Mouse (Mus musculus) embryonic facial prominence, embryonic 15.5 days (tissue): ENCODE data around the gene Slc19a3. TPM values are rescaled to one million over a fixed set of nuclear protein-coding genes. Genes with fewer than 3 reads are reported as not detected.

Experiments
- ATAC-seq: fragments of 200-750 bp; cut with Nextera tagmentation; 2 replicates; pipeline ENCODE4 v1.8.0; 2017; ENCODE audit warnings: low read depth, moderate TSS enrichment; ENCODE audit not compliant: insufficient number of reproducible peaks, low FRiP score, low TSS enrichment
- H3K27ac ChIP-seq: fragments of 300-500 bp; sonication (generic); replicated peaks from 2 replicates; pipeline ENCODE4 v1.5.1; 2015; ENCODE audit warnings: mild to moderate bottlenecking, inconsistent platforms
- H3K27me3 ChIP-seq: fragments of 300-500 bp; sonication (generic); 2 replicates; pipeline ENCODE4 v1.6.1; 2015; ENCODE audit warnings: inconsistent platforms
- H3K36me3 ChIP-seq: fragments of 300-500 bp; sonication (generic); 2 replicates; pipeline ENCODE4 v1.6.1; 2015; ENCODE audit warnings: mild to moderate bottlenecking, inconsistent platforms
- H3K4me1 ChIP-seq: fragments of 300-500 bp; sonication (generic); 2 replicates; pipeline ENCODE4 v1.6.1; 2015; ENCODE audit warnings: inconsistent platforms
- H3K4me2 ChIP-seq: fragments of 300-500 bp; sonication (generic); replicated peaks from 2 replicates; pipeline ENCODE4 v1.6.1; 2015; ENCODE audit warnings: mild to moderate bottlenecking, inconsistent platforms
- H3K4me3 ChIP-seq: fragments of 300-500 bp; sonication (generic); replicated peaks from 2 replicates; pipeline ENCODE4 v1.5.1; 2015; ENCODE audit warnings: mild to moderate bottlenecking, inconsistent platforms
- H3K9ac ChIP-seq: fragments of 300-500 bp; sonication (generic); 2 replicates; pipeline ENCODE4 v1.6.1; 2015; ENCODE audit warnings: inconsistent platforms
- H3K9me3 ChIP-seq: fragments of 300-500 bp; sonication (generic); replicated peaks from 2 replicates; pipeline ENCODE4 v1.6.1; 2016; ENCODE audit warnings: inconsistent platforms
- WGBS: fragments of 180-500 bp; shearing (Covaris S2); methylation state at CpG from one replicate; pipeline ENCODE4 v1.1.7; 2015; 5-methylcytosine and 5-hydroxymethylcytosine counted together
- polyA plus RNA-seq: library from polyadenylated mRNA; unstranded; fragments of >200 nt; fragmentation: Nextera tagmentation; extraction: Ambion mirVana; gene quantifications from 2 replicates; pipeline ENCODE4 v1.2.1, GENCODE M21; 2015

The Slc19a3 gene
- polyA plus RNA-seq, 1 experiment from 2014 or later, result 0.36 TPM

DNA sequence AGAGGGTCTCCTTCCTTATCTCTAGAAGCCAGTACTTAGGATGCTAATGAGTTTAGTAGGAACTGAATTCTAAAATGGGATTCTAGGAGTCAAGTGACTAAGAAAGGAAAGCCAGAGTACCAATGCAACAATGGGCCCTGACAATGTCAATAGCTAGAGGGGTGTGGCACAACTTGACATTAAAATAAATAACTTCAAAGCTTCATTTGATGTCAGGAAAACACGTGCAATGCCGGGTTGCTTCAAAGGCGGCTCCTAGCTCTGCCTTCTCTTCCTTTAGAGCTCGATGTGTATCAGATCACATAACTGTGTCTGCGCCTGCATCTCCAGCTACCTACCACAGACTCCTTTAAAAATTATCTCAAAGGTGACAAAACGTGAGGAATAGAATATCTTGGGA is 64.3 kb downstream of the Slc19a3 start:
- no peak for ATAC-seq
- no peak overlapping the region for H3K4me2 ChIP-seq
- H3K36me3 ChIP-seq, result no peaks in the 10 kb centered on the region
- H3K27me3 ChIP-seq, result no peaks in the 10 kb centered on the region
- no peaks in the 10 kb centered on the region for H3K9me3 ChIP-seq
- no peak overlapping the region for H3K4me3 ChIP-seq
- 63% methylated on average over 6 of the region's 6 CpGs for WGBS
- H3K9ac ChIP-seq, result no peak overlapping the region
- H3K27ac ChIP-seq, result no peak overlapping the region
- H3K4me1 ChIP-seq, result no peaks in the 10 kb centered on the region

DNA sequence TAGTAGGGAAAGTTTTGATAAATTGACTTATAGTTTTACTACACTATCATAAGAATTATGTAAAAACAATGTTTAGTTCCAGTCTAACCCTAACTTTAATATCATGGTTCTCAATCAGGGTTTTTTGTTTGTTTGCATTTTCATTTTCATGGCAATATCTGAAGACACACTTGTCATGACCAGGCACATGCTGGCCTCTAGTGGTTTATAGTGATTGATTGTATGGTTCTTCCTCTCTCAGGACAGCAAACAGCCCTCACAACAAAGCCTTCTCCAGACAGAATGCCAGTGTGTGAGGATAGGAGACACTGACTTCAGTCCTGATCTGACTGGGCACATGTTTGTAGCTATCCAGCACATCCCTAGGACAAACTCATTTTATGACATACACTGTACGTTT is 65.0 kb downstream of the Slc19a3 start:
- Histone ChIP-seq H3K4me3 (no peak overlapping the region), H3K9me3 (no peaks in the 10 kb centered on the region), H3K4me1 (no peaks in the 10 kb centered on the region), H3K27me3 (no peaks in the 10 kb centered on the region), H3K27ac (no peak overlapping the region), H3K9ac (no peak overlapping the region), H3K36me3 (no peaks in the 10 kb centered on the region), H3K4me2 (no peak overlapping the region)
- ATAC-seq, result no peak
- 76% methylated on average over 1 of the region's 1 CpGs for WGBS

DNA sequence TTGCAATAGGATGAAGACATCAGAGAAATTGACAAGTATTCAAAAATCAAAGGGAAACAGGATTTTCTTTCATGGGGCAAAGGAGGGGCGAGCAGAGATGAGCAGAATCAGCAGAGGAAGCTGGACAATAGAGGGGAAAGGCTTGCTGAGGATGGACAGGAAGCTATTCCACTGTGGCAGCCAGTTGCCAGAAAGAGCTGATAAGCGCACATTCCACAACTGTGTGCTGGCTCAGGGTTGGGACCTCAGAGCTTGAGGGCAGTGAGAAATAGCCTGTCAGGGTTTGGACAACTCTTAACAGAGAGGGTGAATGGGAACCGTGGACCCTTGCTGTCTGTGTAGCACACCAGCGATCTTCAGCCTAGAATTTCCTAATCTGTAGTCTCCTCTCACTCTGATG is 66.2 kb downstream of the Slc19a3 start:
- Histone ChIP-seq H3K4me2 (no peak overlapping the region), H3K4me3 (no peak overlapping the region), H3K9ac (no peak overlapping the region), H3K4me1 (no peaks in the 10 kb centered on the region), H3K27ac (no peak overlapping the region), H3K36me3 (no peaks in the 10 kb centered on the region), H3K9me3 (no peaks in the 10 kb centered on the region), H3K27me3 (no peaks in the 10 kb centered on the region)
- no peak for ATAC-seq
- 46% methylated on average over 4 of the region's 4 CpGs for WGBS

DNA sequence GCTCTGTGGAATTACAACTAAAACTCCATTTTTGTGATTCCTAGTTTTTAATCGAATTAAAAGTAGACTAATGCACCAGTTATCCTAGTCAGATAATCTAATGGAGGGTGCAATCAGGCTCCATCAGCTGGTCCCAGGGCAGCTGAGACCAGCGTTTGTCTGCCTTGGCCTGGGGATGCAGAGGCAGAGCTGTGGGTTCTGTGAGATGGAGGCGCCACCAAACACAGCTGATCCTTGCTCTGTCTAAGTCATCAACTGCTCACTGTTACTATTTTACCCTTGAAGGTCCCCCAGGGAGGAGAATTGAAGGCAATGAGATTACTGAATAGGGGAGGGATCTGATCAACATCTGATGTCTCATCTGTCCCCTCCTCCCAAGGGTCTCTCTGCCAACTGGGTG is 71.8 kb downstream of the Slc19a3 start:
- Histone ChIP-seq H3K4me3 (no peak overlapping the region), H3K27ac (no peak overlapping the region), H3K27me3 (no peaks in the 10 kb centered on the region), H3K9ac (no peak overlapping the region), H3K36me3 (no peaks in the 10 kb centered on the region), H3K9me3 (no peaks in the 10 kb centered on the region), H3K4me2 (no peak overlapping the region), H3K4me1 (no peaks in the 10 kb centered on the region)
- 66% methylated on average over 3 of the region's 3 CpGs for WGBS
- ATAC-seq, result no peak

Other genes with a start within 250 kb of the Slc19a3 start
- 26.1 and 27.7 TPM in 2 replicates for gene Agfg1, start 199.0 kb downstream of the Slc19a3 start, polyA plus RNA-seq
- 2.4 and 2.5 TPM in 2 replicates for gene A030005L19Rik, start 125.1 kb downstream of the Slc19a3 start, polyA plus RNA-seq
- 1.5 and 2.2 TPM in 2 replicates for gene A030014E15Rik, start 113.5 kb downstream of the Slc19a3 start, polyA plus RNA-seq
- gene Gm6217, start 107.0 kb downstream of the Slc19a3 start, polyA plus RNA-seq, result 1.5 and 1.7 TPM in 2 replicates
- gene A030003K21Rik, start 95.1 kb downstream of the Slc19a3 start, polyA plus RNA-seq, result 2.0 and 2.5 TPM in 2 replicates
- 2.2 and 3.9 TPM in 2 replicates for gene Gm7544, start 82.4 kb downstream of the Slc19a3 start, polyA plus RNA-seq
- 1.7 and 2.2 TPM in 2 replicates for gene Gm47955, start 78.2 kb downstream of the Slc19a3 start, polyA plus RNA-seq
- 1.7 and 2.1 TPM in 2 replicates for gene Gm47959, start 37.9 kb downstream of the Slc19a3 start, polyA plus RNA-seq
- 2.9 and 4.1 TPM in 2 replicates for gene Krtap28-10, start 4.0 kb upstream of the Slc19a3 start, polyA plus RNA-seq
- 2.1 and 3.5 TPM in 2 replicates for gene Gm47969, start 6.5 kb upstream of the Slc19a3 start, polyA plus RNA-seq
- gene A030005K14Rik, start 20.9 kb upstream of the Slc19a3 start, polyA plus RNA-seq, result 2.3 and 3.2 TPM in 2 replicates
- gene Krtap28-13, start 22.5 kb upstream of the Slc19a3 start, polyA plus RNA-seq, result 2.9 and 4.5 TPM in 2 replicates
- gene Ccl20, start 78.3 kb upstream of the Slc19a3 start, polyA plus RNA-seq, result 2.4 and 2.6 TPM in 2 replicates
- 0.49 and 1.5 TPM in 2 replicates for gene Daw1, start 121.3 kb upstream of the Slc19a3 start, polyA plus RNA-seq